Mouse (Mus musculus) neural tube, embryonic 14.5 days (tissue): ENCODE data around the gene Sycp3. TPM values are rescaled to one million over a fixed set of nuclear protein-coding genes. Genes with fewer than 3 reads are reported as not detected.

Source experiments
- polyA plus RNA-seq: library from polyadenylated mRNA; unstranded; fragments of >200 nt; fragmentation: Nextera tagmentation; extraction: Ambion mirVana; gene quantifications from 2 replicates; pipeline ENCODE4 v1.2.1, GENCODE M21; 2014

Sycp3 gene
- polyA plus RNA-seq, 1 experiment from 2014 or later, result not detected

Other genes with a start within 250 kb of the Sycp3 start
- 0.35 and 0.73 TPM in 2 replicates for gene Dram1, start 80.5 kb upstream of the Sycp3 start, polyA plus RNA-seq
- 26.7 and 27.1 TPM in 2 replicates for gene Gnptab, start 80.4 kb upstream of the Sycp3 start, polyA plus RNA-seq
- 12.9 and 15.2 TPM in 2 replicates for gene Chpt1, start 44.5 kb downstream of the Sycp3 start, polyA plus RNA-seq
- 2.0 and 2.3 TPM in 2 replicates for gene Mybpc1, start 145.6 kb downstream of the Sycp3 start, polyA plus RNA-seq
- gene Spic, start 225.4 kb downstream of the Sycp3 start, polyA plus RNA-seq, result not detected in 2 replicates